Mouse (Mus musculus) forebrain, embryonic 11.5 days (tissue): ENCODE data around the gene 4933402J07Rik. TPM values are rescaled to one million over a fixed set of nuclear protein-coding genes. Genes with fewer than 3 reads are reported as not detected.

Source experiments
- ATAC-seq: fragments of 200-750 bp; cut with Nextera tagmentation; replicated peaks from 2 replicates; pipeline ENCODE4 v1.8.0; 2017; ENCODE audit warnings: moderate TSS enrichment; ENCODE audit not compliant: low FRiP score
- DNase-seq: peaks from one replicate; pipeline ENCODE4 v3.0.0-alpha.2; 2017; ENCODE audit warnings: low spot score
- H3K27ac ChIP-seq: fragments of 300-500 bp; sonication (generic); 2 replicates; pipeline ENCODE4 v1.5.1; 2014; ENCODE audit warnings: low read depth, low read length
- H3K27me3 ChIP-seq: fragments of 300-500 bp; sonication (generic); 2 replicates; pipeline ENCODE4 v1.6.1; 2014; ENCODE audit warnings: mild to moderate bottlenecking, low read length, mixed read lengths; ENCODE audit not compliant: control insufficient read depth, insufficient read depth
- H3K36me3 ChIP-seq: fragments of 300-500 bp; sonication (generic); 2 replicates; pipeline ENCODE4 v1.6.1; 2014; ENCODE audit warnings: mild to moderate bottlenecking, low read length, moderate library complexity, mixed read lengths; ENCODE audit not compliant: control insufficient read depth, insufficient read depth
- H3K4me1 ChIP-seq: fragments of 300-500 bp; sonication (generic); replicated peaks from 2 replicates; pipeline ENCODE4 v1.6.1; 2014; ENCODE audit warnings: low read length, mixed read lengths; ENCODE audit not compliant: control insufficient read depth, insufficient read depth
- H3K4me2 ChIP-seq: fragments of 300-500 bp; sonication (generic); 2 replicates; pipeline ENCODE4 v1.6.1; 2014; ENCODE audit warnings: low read depth, mild to moderate bottlenecking, low read length, moderate library complexity, mixed read lengths; ENCODE audit not compliant: severe bottlenecking
- H3K4me3 ChIP-seq: fragments of 300-500 bp; sonication (generic); 2 replicates; pipeline ENCODE4 v1.5.1; 2014; ENCODE audit warnings: low read depth, low read length
- H3K9ac ChIP-seq: fragments of 300-500 bp; sonication (generic); 2 replicates; pipeline ENCODE4 v1.6.1; 2014; ENCODE audit warnings: low read length
- H3K9me3 ChIP-seq: fragments of 300-500 bp; sonication (generic); 2 replicates; pipeline ENCODE4 v1.6.1; 2016; ENCODE audit warnings: low read length, mixed read lengths; ENCODE audit not compliant: control insufficient read depth
- WGBS: fragments of 180-500 bp; shearing (Covaris S2); extraction: QIAGEN DNeasy Blood & Tissue Kit; methylation state at CpG from one replicate; pipeline ENCODE4 v1.1.7; 2014; 5-methylcytosine and 5-hydroxymethylcytosine counted together
- polyA plus RNA-seq: library from polyadenylated mRNA; unstranded; fragments of >200 nt; fragmentation: Nextera tagmentation; extraction: Ambion mirVana; gene quantifications from 2 replicates; pipeline ENCODE4 v1.2.1, GENCODE M21; 2014

4933402J07Rik gene
- polyA plus RNA-seq, 1 experiment from 2014 or later = not detected

DNA sequence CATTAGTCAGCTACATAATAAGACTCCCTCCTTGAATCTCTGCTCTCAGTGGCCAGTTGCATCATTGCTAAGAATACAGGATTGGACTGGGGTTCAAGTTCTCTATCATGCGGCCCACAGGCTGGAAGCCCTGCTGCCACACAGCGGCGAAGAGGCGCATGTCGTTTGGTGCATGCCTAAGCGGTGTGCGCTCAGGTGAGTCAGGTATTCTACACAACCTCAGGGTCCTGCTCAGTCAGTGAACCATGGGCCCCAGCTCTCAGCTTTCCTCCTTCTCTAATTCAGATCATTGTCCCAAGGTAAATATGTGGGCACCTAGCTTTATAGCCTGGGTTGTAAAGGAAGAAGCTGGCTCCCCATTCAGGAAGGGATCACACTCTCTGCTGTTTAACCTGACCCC lies 45.5 kb downstream of the 4933402J07Rik start:
- H3K4me2 ChIP-seq = no peak overlapping the region
- whole genome bisulfite sequencing = 90% methylated on average over 7 of the region's 7 CpGs
- H3K4me1 ChIP-seq = no peaks in the 10 kb centered on the region
- no peak overlapping the region for H3K27ac ChIP-seq
- no peaks in the 10 kb centered on the region for H3K9me3 ChIP-seq
- ATAC-seq (no peak), DNase-seq (no peak)
- H3K27me3 ChIP-seq = no peaks in the 10 kb centered on the region
- no peaks in the 10 kb centered on the region for H3K36me3 ChIP-seq
- no peak overlapping the region for H3K4me3 ChIP-seq
- no peak overlapping the region for H3K9ac ChIP-seq

DNA sequence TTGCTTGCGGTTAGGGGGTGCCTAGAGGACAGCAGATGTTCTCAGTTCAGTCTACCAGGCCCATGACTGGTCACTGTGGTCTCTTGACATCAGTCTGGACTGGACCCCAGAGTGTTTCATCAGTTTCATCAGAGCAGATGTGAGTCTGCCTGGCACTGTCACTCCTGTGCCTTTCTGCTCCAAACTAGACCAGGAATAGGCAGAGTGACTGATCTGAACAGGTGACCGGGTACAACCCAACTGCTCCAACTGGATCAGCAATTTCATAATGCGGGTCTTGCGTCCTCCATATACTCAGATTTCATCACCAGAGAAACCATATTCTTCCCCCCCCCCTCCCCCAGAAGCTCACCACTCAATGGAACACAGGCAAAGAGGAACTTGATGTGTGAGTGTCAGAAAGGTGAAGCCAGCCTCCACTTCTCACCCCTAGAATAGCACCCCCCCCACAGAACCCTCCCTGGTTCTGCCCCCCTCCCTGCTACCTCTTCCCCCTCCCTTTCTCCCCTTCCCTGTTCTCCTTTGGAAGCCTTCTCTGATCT lies 46.1 kb downstream of the 4933402J07Rik start:
- no peak for ATAC-seq
- WGBS = 94% methylated on average over 4 of the region's 4 CpGs
- DNase-seq = no peak

DNA sequence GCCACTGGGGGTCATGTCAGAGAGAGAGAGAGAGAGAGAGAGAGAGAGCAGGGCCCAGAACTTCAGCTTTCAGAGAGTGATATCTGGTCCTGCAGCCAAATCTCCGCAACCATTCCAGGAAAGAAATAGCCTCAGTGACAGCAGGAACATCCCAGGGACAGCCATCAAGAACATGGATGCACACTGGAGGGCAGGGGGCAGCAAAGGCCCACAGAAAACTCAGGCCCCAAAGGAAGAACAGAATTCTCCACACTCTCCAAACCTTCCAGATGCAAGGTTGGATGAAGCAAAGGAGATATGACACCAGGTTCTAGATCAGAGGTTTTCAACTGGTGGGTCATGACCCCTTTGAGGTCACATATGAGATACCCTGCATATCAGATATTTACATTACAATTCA lies 50.0 kb downstream of the 4933402J07Rik start:
- Histone ChIP-seq H3K27me3 (no peaks in the 10 kb centered on the region), H3K36me3 (no peaks in the 10 kb centered on the region), H3K4me2 (no peak overlapping the region), H3K9me3 (no peaks in the 10 kb centered on the region), H3K4me3 (no peak overlapping the region), H3K27ac (no peak overlapping the region), H3K9ac (no peak overlapping the region), H3K4me1 (no peaks in the 10 kb centered on the region)
- DNase-seq (no peak), ATAC-seq (no peak)
- 86% methylated on average over 1 of the region's 1 CpGs for WGBS

More for the DNA sequence above, 46.1 kb downstream of the 4933402J07Rik start:
- H3K4me3 ChIP-seq = no peak overlapping the region
- no peak overlapping the region for H3K27ac ChIP-seq
- no peaks in the 10 kb centered on the region for H3K9me3 ChIP-seq
- H3K4me2 ChIP-seq = no peak overlapping the region
- no peaks in the 10 kb centered on the region for H3K36me3 ChIP-seq
- H3K27me3 ChIP-seq = no peaks in the 10 kb centered on the region
- no peaks in the 10 kb centered on the region for H3K4me1 ChIP-seq
- H3K9ac ChIP-seq = no peak overlapping the region

DNA sequence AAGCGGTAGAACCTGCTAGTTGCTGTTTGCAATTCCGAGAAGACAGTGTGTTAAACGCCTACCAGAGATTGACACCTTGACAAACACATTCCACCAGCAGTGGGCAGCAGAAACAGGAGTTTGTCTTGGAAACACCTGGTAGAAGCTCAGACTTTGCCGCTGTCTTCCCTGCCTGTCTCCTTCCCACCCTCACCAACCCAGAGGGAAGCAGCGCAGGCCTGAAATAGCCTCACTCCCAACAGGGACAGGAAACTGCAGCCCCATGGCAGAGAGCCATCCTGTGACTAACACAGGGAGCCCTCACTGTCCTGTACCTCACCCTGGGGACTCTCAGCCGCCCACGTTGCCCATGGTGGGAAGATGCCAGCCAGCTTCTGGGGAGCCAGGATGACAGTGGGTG lies 55.5 kb downstream of the 4933402J07Rik start:
- Histone ChIP-seq H3K27ac (no peak overlapping the region), H3K4me3 (no peak overlapping the region), H3K27me3 (no peaks in the 10 kb centered on the region), H3K4me1 (no peaks in the 10 kb centered on the region), H3K4me2 (no peak overlapping the region), H3K9ac (no peak overlapping the region), H3K36me3 (no peaks in the 10 kb centered on the region), H3K9me3 (no peaks in the 10 kb centered on the region)
- no peak for ATAC-seq
- DNase-seq = no peak
- 64% methylated on average over 7 of the region's 7 CpGs for WGBS

DNA sequence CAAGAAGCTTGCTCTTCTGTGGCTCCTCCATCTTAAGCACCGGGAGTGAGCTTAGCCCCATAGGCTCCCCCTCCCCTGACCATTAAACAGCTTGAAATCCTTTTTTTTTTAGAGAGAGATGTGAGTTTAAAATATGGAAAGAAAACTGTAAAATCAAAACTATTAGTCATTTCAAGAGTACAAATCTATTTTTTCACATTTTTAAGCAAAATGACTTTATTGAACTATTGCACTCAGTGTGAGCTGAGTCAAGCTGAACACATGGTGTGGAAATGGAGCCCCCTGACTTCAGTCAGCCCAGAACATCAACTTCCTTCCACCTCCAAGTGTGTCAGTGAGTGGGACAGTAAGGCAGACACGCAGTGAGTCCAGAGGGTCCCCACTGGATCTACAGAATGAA lies 55.9 kb downstream of the 4933402J07Rik start:
- Histone ChIP-seq H3K4me1 (no peaks in the 10 kb centered on the region), H3K9ac (no peak overlapping the region), H3K4me3 (no peak overlapping the region), H3K27ac (no peak overlapping the region), H3K36me3 (no peaks in the 10 kb centered on the region), H3K27me3 (no peaks in the 10 kb centered on the region), H3K9me3 (no peaks in the 10 kb centered on the region), H3K4me2 (no peak overlapping the region)
- no peak for ATAC-seq
- WGBS = 81% methylated on average over 2 of the region's 2 CpGs
- DNase-seq = no peak

DNA sequence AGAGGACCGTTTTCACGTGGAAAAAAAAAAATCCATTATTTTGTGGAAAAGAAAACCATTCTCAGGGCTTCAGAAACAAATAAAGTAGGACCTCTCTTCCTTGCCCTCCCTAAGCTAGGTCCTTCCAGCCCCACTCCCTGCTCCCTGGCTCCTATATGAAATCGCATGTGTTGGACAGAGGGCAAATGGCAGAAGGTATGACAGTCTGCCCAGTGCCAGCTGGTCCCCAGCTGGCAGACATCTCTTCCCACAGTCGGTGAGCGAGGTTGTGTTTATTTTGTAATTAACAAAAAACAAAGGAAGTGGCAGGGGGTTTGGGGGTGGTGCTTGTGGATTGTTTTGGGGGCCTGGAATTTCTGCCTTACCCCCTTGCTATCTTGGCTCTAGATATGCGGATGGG lies 56.6 kb downstream of the 4933402J07Rik start:
- 80% methylated on average over 6 of the region's 6 CpGs for WGBS
- ATAC-seq = no peak

GRCm38 (mm10) chr8:87621181-87621580 lies 57.5 kb downstream of the 4933402J07Rik start:
- DNase-seq = no peak
- H3K4me2 ChIP-seq = no peak overlapping the region
- H3K9ac ChIP-seq = no peak overlapping the region
- ATAC-seq = no peak
- H3K27ac ChIP-seq = no peak overlapping the region
- H3K36me3 ChIP-seq = no peaks in the 10 kb centered on the region
- WGBS = 90% methylated on average over 12 of the region's 12 CpGs
- no peaks in the 10 kb centered on the region for H3K27me3 ChIP-seq
- no peaks in the 10 kb centered on the region for H3K4me1 ChIP-seq
- no peak overlapping the region for H3K4me3 ChIP-seq
- H3K9me3 ChIP-seq = no peaks in the 10 kb centered on the region

More for the DNA sequence above, 56.6 kb downstream of the 4933402J07Rik start:
- no peak for DNase-seq
- Histone ChIP-seq H3K4me1 (no peaks in the 10 kb centered on the region), H3K27me3 (no peaks in the 10 kb centered on the region), H3K4me2 (no peak overlapping the region), H3K9ac (no peak overlapping the region), H3K4me3 (no peak overlapping the region), H3K27ac (no peak overlapping the region), H3K9me3 (no peaks in the 10 kb centered on the region), H3K36me3 (no peaks in the 10 kb centered on the region)

DNA sequence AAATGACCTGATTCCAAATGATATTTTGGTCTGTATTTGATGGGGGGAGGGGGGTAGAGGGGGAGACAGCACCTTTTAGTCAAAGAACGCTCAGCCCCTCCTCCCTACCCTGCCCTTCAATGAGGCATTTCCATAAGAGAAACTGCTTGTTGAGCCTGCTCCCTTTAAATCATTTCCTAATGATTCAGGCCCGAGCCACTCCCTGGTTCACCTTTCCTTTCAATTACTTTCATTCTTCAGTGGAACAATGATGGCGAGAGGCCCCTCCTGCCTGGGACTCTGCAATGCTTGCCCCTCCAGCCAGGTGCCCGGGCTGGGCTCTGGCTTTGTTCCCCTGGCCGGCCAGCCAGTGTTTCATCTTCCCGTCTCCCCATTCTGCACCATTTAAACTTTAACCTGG lies 66.0 kb downstream of the 4933402J07Rik start:
- DNase-seq = no peak
- Histone ChIP-seq H3K4me1 (0 out of 2 replicates have a peak, but pooled peaks cover 2% of the 10 kb centered on the region), H3K27ac (no peak overlapping the region), H3K4me2 (no peak overlapping the region), H3K4me3 (no peak overlapping the region), H3K27me3 (no peaks in the 10 kb centered on the region), H3K9ac (no peak overlapping the region), H3K9me3 (no peaks in the 10 kb centered on the region), H3K36me3 (no peaks in the 10 kb centered on the region)
- WGBS = 32% methylated on average over 6 of the region's 6 CpGs
- no peak for ATAC-seq

- H3K9me3 ChIP-seq = no peaks in the 10 kb centered on the region
- no peaks in the 10 kb centered on the region for H3K36me3 ChIP-seq
- no peak overlapping the region for H3K4me3 ChIP-seq
- H3K27me3 ChIP-seq = no peaks in the 10 kb centered on the region
- no peak overlapping the region for H3K4me2 ChIP-seq
- DNase-seq (no peak), ATAC-seq (no peak)
- no peak overlapping the region for H3K27ac ChIP-seq
- no peak overlapping the region for H3K9ac ChIP-seq
- 89% methylated on average over 7 of the region's 7 CpGs for WGBS
- H3K4me1 ChIP-seq = 0 out of 2 replicates have a peak, but pooled peaks cover 2% of the 10 kb centered on the region
These were observed 68.1 kb downstream of the 4933402J07Rik start for GRCm38 (mm10) chr8:87631776-87632175.
